Mouse (Mus musculus) olfactory bulb, adult 2 months (tissue): ENCODE data around the gene Erg28.

Experiments
- CTCF ChIP-seq: fragments of 200-500 bp; IDR thresholded peaks from 2 replicates; pipeline ENCODE4 v1.5.1; 2012; ENCODE audit warnings: low read depth, mild to moderate bottlenecking, low read length, moderate library complexity; ENCODE audit not compliant: insufficient read depth
- POLR2A ChIP-seq: fragments of 200-500 bp; IDR thresholded peaks from 2 replicates; pipeline ENCODE4 v1.6.1; 2012; ENCODE audit warnings: mild to moderate bottlenecking, low read depth, low read length, moderate library complexity; ENCODE audit not compliant: insufficient read depth

DNA sequence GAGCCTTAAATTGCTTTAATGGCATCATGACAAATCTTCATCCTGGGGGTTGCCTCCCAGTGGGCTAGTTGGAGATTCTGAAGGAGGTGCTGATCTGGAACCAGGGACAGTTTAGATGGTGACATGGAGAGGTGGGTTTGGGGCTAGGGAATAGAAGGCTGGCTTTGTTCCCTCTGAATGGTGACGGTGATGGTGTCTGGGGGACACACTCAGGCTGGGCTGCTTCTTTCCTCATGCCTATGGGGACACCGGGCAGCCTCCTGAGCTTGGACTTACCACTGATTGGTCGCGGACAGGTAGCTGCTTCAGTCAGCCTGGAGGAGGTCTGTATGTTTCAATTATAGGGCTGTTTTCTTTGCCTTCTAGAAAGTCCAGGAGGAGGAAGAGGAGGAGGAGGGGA is 12.7 kb downstream of the Erg28 start:
- no peak for TF ChIP-seq POLR2A
- no peak for TF ChIP-seq CTCF
